Mouse (Mus musculus): ENCODE results near the gene Cass4.

Gene Cass4

GRCm38 (mm10) chr2:172384715-172385114 lies 8.9 kb upstream of the Cass4 start:
- peak; percentile 30 for DNase-seq (ENCODE audit: low read depth, low spot score)

GRCm38 (mm10) chr2:172390341-172390740 lies 3.3 kb upstream of the Cass4 start:
- no peak for DNase-seq (ENCODE audit: low read depth, low spot score)

DNA sequence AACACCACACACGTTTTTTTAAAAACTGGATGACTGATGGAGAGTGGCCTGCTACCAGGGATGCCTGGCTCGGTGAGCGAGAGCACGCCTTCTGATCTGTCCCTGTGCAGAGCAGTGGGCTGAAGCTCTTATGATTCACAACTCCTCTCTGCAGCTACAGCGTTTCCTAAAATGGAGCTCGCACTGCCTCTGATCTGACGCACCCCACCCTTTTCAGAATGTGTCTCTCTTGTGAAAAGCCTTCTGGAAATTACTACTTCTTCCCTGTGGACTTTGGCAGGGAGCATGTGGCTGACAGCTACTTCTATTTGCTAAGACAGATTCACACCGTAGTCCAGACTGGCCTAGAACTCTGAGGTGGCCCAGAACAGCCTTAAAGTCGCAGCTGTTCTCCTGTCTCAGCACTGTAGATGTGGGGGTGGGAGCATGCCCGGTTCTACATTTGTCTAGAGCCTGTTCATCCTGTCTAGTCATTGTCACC lies 1.5 kb upstream of the Cass4 start:
- DNase-seq (ENCODE audit: low read depth, low spot score), result no peak

DNA sequence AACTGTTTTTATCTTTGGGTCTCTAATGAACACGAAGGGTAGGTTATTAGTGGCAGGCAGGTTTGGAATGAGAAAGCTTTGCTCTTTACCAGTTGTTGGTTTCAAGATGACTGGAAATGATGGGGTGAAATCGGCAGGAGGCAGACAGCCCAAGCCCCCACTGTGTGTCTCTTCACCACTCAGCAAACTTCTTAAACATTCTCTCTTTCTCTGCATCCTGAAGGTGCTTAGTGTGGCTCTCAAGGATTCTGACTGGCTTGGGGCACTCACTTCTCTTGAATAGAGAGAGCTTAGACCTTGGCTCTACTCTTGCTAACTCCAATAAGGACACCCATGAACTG lies 428 bp downstream of the Cass4 start:
- no peak for DNase-seq (ENCODE audit: low read depth, low spot score)

DNA sequence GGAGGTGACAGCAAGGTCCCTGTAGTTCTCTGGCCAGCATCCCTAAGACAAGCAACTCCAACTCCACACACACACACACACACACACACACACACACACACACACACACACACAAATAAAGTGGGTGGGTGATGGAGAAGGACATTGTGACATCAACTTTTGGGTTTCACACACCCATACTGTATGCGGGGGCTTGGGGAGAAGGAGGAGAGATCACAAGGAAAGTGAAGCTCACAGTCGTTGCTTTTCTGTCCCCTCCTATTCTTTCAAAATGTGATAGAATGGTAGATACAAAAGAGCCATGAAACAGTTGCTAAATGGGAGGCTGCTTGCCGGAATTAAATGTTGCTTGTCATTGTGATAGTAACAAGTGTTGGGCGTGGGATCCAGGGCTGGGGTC lies 1.1 kb downstream of the Cass4 start:
- no peak for DNase-seq (ENCODE audit: low read depth, low spot score)

GRCm38 (mm10) chr2:172395961-172396360 lies 2.4 kb downstream of the Cass4 start:
- no peak for DNase-seq (ENCODE audit: low read depth, low spot score)

DNA sequence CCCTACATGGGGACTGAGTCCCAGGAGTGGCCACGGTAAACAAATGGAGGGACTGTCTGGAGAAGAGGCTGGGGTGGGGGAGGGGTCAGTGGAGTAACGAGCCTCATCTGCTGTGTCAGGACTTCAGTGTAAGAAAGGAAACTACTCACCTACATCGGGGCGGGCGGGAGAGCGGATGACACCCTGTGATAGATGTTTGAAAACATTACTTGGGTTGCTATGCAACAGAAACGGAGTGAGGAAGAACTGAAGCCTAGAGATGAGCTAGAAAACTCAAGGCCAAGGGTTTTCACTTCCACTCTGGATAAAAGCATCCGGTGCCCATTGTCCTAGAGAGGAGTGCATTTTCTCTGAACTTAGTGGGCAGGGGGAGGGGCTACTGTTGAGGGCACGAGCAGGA lies 6.3 kb downstream of the Cass4 start:
- DNase-seq (ENCODE audit: low read depth, low spot score), result no peak

GRCm38 (mm10) chr2:172401116-172401825 lies 7.7 kb downstream of the Cass4 start:
- peak; percentile 58 for DNase-seq (ENCODE audit: low read depth, low spot score)

GRCm38 (mm10) chr2:172404239-172404638 lies 10.6 kb downstream of the Cass4 start:
- DNase-seq (ENCODE audit: low read depth, low spot score), result no peak

GRCm38 (mm10) chr2:172405011-172405410 lies 11.4 kb downstream of the Cass4 start:
- no peak for DNase-seq (ENCODE audit: low read depth, low spot score)

- no peak for DNase-seq (ENCODE audit: low read depth, low spot score)
These were observed 12.6 kb downstream of the Cass4 start for GRCm38 (mm10) chr2:172406173-172406572.

GRCm38 (mm10) chr2:172407499-172407898 lies 13.9 kb downstream of the Cass4 start:
- DNase-seq (ENCODE audit: low read depth, low spot score), result no peak

DNA sequence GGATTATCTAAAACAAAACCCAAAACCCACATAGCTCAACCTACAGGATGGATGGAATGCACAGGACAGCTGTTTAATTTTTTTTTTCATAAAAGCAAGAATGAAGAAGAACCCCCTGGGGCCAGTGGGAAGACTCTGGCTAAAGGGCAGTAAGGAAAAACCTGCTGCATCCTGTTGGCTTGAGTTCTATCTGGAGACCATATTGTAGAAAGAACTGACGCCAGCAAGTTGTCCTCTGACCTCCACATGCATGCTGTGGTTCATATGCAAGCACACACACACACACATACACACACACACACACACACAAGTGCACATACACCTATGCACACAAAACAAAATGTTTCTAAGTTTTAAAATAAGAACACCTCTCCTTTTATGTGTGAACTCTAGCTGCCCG lies 17.1 kb downstream of the Cass4 start:
- no peak for DNase-seq (ENCODE audit: low read depth, low spot score)

DNA sequence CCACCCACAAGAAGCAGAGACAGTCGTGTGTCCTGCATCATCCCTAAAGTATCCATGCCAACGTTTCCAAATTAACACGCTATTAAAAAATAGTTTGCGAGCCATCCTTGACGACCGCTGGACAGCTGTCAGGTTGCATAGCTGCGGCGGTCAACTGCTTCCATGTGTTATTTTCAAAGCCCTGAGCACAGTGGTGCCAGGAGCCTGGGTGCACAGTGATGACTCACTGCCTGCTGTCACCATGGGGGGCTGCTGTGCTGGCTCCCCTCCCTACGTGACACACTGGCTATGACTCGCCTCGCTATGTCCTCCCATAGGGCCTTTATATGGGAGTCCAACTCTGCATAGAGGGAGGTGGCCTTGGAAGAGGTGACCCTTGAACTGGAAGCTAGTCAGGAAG lies 17.5 kb downstream of the Cass4 start:
- no peak for DNase-seq (ENCODE audit: low read depth, low spot score)

DNA sequence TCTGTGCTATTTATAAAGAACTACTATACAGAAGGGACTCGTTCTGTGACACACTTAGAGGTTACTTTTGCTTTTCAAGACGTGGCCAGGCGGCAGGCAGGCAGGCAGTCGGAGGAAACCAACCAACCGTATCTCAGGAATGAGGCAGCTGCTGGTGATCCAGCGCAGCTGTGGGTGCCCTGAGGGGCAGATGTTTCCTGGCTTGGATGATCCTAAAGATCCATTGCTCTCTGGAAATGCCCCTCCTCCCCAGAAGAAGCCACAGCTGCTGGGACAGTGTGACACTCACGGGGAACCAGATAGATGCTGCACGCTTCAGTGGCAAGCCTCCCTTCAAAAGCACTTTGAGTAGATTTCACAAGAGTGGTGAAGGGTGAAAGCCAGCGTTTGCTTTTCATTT lies 18.9 kb downstream of the Cass4 start:
- no peak for DNase-seq (ENCODE audit: low read depth, low spot score)

DNA sequence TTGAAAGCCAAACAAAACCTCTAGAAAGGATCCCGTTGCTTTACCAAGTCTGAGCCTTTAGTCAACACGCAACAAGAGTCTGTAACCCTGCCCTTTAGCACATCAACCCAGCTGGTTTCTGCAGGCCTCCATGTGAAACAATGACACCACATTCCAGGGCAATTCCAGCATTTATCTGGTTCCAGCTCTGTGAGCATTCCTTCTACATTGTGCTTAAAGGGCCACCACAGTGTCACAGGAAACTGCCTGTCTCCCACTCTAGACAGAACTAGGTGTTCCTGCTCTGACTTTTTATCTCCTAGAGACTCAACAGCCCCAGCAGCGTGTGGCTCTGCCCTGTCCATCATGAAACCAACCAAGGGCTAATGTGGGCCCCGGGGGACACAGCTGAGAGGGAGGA lies 19.7 kb downstream of the Cass4 start:
- no peak for DNase-seq (ENCODE audit: low read depth, low spot score)

- no peak for DNase-seq (ENCODE audit: low read depth, low spot score)
These were observed 20.3 kb downstream of the Cass4 start for GRCm38 (mm10) chr2:172413894-172414293.

DNA sequence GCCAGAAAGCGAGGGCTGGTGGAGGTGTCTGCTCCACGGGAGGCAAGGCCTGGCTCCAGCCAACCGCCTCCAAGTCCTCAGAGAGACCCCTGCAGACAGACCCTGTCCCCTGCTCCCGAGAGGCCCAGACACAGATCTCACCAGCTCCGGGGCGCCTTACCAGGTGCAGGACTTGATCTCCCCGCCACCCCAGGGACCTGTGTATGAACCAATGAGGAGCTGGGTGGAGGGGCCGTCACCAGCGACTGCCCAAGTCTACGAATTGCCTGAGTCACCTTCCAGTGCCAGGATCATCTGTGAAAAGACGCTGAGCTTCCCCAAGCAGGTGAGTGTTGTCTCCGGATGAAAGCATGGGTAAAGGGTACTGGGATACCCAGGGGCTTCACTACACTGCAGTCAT lies 22.6 kb downstream of the Cass4 start:
- DNase-seq (ENCODE audit: low read depth, low spot score), result no peak

DNA sequence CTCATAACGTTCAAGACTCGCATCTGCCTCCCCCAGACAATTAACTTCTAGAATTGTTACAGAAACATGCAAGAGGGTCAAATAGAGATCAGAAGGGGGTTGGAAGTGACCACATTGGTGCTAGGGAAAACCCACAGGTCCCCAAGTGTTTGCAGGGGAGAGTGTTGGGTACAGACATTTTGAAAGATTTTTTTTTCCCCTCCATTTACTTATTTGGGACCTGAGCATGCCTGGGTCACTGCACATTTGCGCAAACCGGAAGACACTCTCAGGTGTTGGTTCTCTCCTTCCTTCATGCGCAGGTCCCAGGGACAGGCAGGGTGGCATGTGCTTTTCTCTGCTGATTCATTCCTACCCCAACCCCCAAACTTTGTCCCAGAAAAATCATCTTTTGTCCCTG lies 23.3 kb downstream of the Cass4 start:
- DNase-seq (ENCODE audit: low read depth, low spot score), result no peak

GRCm38 (mm10) chr2:172418208-172418607 lies 24.6 kb downstream of the Cass4 start:
- DNase-seq (ENCODE audit: low read depth, low spot score), result no peak

DNA sequence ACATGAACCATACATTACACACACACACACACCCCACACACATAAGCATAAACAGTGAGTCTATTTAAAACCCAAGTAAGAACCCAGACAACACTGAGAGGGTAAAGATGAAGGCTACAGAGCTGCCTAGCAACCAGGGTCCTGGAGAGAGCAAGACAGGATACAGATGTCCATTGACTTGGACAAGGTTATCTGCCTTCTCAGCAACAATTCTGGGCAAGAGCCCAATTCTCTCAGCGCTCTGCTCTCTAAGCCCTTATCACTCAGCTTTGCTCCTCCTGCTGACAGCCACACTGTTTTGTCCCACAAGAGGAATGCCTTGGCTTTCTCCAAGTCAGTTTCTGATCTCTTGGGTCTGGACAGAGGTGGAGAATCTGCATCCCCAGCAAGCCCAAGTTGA lies 37.0 kb downstream of the Cass4 start:
- no peak for DNase-seq (ENCODE audit: low read depth, low spot score)

GRCm38 (mm10) chr2:172433746-172434145 lies 40.2 kb downstream of the Cass4 start:
- no peak for DNase-seq (ENCODE audit: low read depth, low spot score)

- DNase-seq (ENCODE audit: low read depth, low spot score), result peak; percentile 27
These were observed 43.9 kb downstream of the Cass4 start for GRCm38 (mm10) chr2:172437371-172437952.
